Mouse (Mus musculus) MEL (cell line): ENCODE results near the gene Dthd1. TPM values are rescaled to one million over a fixed set of nuclear protein-coding genes. Genes with fewer than 3 reads are reported as not detected.

Experiments
- DNase-seq: peaks from one replicate; pipeline ENCODE4 v3.0.0; 2011; ENCODE audit warnings: low read depth, low spot score
- H3K27ac ChIP-seq: 2 replicates; pipeline ENCODE4 v1.5.1; 2012; ENCODE audit warnings: low read depth, mild to moderate bottlenecking, control low read depth, low read length, moderate library complexity; ENCODE audit not compliant: control insufficient read depth
- H3K27me3 ChIP-seq, 2 experiments: fragments of 150-350 bp in 1 of 2; sonication (generic) in 1 of 2; 2 replicates each; pipeline ENCODE4 v1.6.1; 2012; ENCODE audit warnings: low read length in 2 of 2, mild to moderate bottlenecking in 2 of 2, improper control_type of control experiment in 1 of 2, moderate library complexity in 1 of 2; ENCODE audit not compliant: insufficient read depth in 2 of 2, control insufficient read depth in 1 of 2
- H3K36me3 ChIP-seq, 2 experiments: 2 replicates each; pipeline ENCODE4 v1.6.1; 2012 to 2014; ENCODE audit warnings: low read length in 2 of 2, improper control_type of control experiment in 1 of 2, inconsistent platforms in 1 of 2, mild to moderate bottlenecking in 1 of 2; ENCODE audit not compliant: insufficient read depth in 2 of 2, control insufficient read depth in 1 of 2
- H3K4me1 ChIP-seq, 2 experiments: fragments of 150-350 bp in 1 of 2; sonication (generic) in 1 of 2; 2 replicates each; pipeline ENCODE4 v1.6.1; 2012; ENCODE audit warnings: low read length in 2 of 2, improper control_type of control experiment in 1 of 2, mild to moderate bottlenecking in 1 of 2; ENCODE audit not compliant: insufficient read depth in 2 of 2, control insufficient read depth in 1 of 2
- H3K4me3 ChIP-seq, 2 experiments: fragments of 150-350 bp in 1 of 2; sonication (generic) in 1 of 2; 2 replicates each; pipeline ENCODE4 v1.5.1; 2012; ENCODE audit warnings: low read depth in 2 of 2, low read length in 2 of 2, mild to moderate bottlenecking in 2 of 2, moderate library complexity in 2 of 2, control low read depth in 1 of 2, improper control_type of control experiment in 1 of 2; ENCODE audit not compliant: control insufficient read depth in 1 of 2, insufficient read depth in 1 of 2
- H3K79me2 ChIP-seq: 2 replicates; pipeline ENCODE4 v1.6.1; 2012; ENCODE audit warnings: mild to moderate bottlenecking, low read length, moderate library complexity; ENCODE audit not compliant: control insufficient read depth, poor library complexity, insufficient read depth
- H3K9ac ChIP-seq: 2 replicates; pipeline ENCODE4 v1.6.1; 2012; ENCODE audit warnings: low read depth, mild to moderate bottlenecking, control low read depth, low read length, moderate library complexity; ENCODE audit not compliant: control insufficient read depth, poor library complexity, severe bottlenecking
- H3K9me3 ChIP-seq: fragments of 150-350 bp; sonication (generic); replicated peaks from 2 replicates; pipeline ENCODE4 v1.6.1; 2012; ENCODE audit warnings: mild to moderate bottlenecking, low read length, improper control_type of control experiment, moderate library complexity; ENCODE audit not compliant: insufficient read depth
- CHD1 ChIP-seq: IDR thresholded peaks from 2 replicates; pipeline ENCODE4 v1.6.1; 2012; ENCODE audit warnings: low read depth, mild to moderate bottlenecking, inconsistent platforms, low read length, improper control_type of control experiment
- CHD2 ChIP-seq: IDR thresholded peaks from 2 replicates; pipeline ENCODE4 v1.6.1; 2011; ENCODE audit warnings: low read length, improper control_type of control experiment
- CTCF ChIP-seq, 3 experiments: IDR thresholded peaks in 2 of 3; conservative IDR thresholded peaks in 1 of 3; 2 replicates each; pipeline ENCODE4 v1.5.1; 2011 to 2012; ENCODE audit warnings: low read length in 3 of 3, low read depth in 2 of 3, mild to moderate bottlenecking in 2 of 3, improper control_type of control experiment in 1 of 3, inconsistent platforms in 1 of 3, mixed read lengths in 1 of 3, moderate library complexity in 1 of 3; ENCODE audit not compliant: control insufficient read depth in 1 of 3, insufficient read depth in 1 of 3, poor library complexity in 1 of 3, severe bottlenecking in 1 of 3
- E2F4 ChIP-seq: IDR thresholded peaks from 2 replicates; pipeline ENCODE4 v1.6.1; 2011; ENCODE audit warnings: low read depth, low read length, improper control_type of control experiment, borderline replicate concordance
- ELF1 ChIP-seq: IDR thresholded peaks from 2 replicates; pipeline ENCODE4 v1.6.1; 2014; ENCODE audit warnings: low read depth, mild to moderate bottlenecking, inconsistent platforms, low read length, improper control_type of control experiment, moderate library complexity
- EP300 ChIP-seq, 2 experiments: IDR thresholded peaks; 2 replicates each; pipeline ENCODE4 v1.6.1; 2011; ENCODE audit warnings: improper control_type of control experiment in 2 of 2, low read length in 2 of 2, low read depth in 1 of 2, mild to moderate bottlenecking in 1 of 2
- ETS1 ChIP-seq: IDR thresholded peaks from 2 replicates; pipeline ENCODE4 v1.6.1; 2012; ENCODE audit warnings: low read depth, mild to moderate bottlenecking, inconsistent platforms, low read length, improper control_type of control experiment, moderate library complexity
- MAFK ChIP-seq: IDR thresholded peaks from 2 replicates; pipeline ENCODE4 v1.6.1; 2011; ENCODE audit warnings: low read depth, mild to moderate bottlenecking, low read length, improper control_type of control experiment, borderline replicate concordance
- MAX ChIP-seq: IDR thresholded peaks from 2 replicates; pipeline ENCODE4 v1.6.1; 2011; ENCODE audit warnings: low read length, improper control_type of control experiment
- MAZ ChIP-seq: IDR thresholded peaks from 2 replicates; pipeline ENCODE4 v1.6.1; 2012; ENCODE audit warnings: low read depth, mild to moderate bottlenecking, inconsistent platforms, low read length, improper control_type of control experiment
- MXI1 ChIP-seq: IDR thresholded peaks from 2 replicates; pipeline ENCODE4 v1.6.1; 2011; ENCODE audit warnings: mild to moderate bottlenecking, low read depth, low read length, improper control_type of control experiment
- MYB ChIP-seq: IDR thresholded peaks from 2 replicates; pipeline ENCODE4 v1.6.1; 2011; ENCODE audit warnings: mild to moderate bottlenecking, low read depth, low read length, improper control_type of control experiment
- MYC ChIP-seq: IDR thresholded peaks from 2 replicates; pipeline ENCODE4 v1.6.1; 2011; ENCODE audit warnings: low read depth, mild to moderate bottlenecking, low read length, improper control_type of control experiment, moderate library complexity
- NELFE ChIP-seq: IDR thresholded peaks from 2 replicates; pipeline ENCODE4 v1.6.1; 2011; ENCODE audit warnings: low read depth, low read length, improper control_type of control experiment
- NRF1 ChIP-seq: IDR thresholded peaks from 2 replicates; pipeline ENCODE4 v1.6.1; 2014; ENCODE audit warnings: low read depth, mild to moderate bottlenecking, inconsistent platforms, low read length, improper control_type of control experiment, moderate library complexity; ENCODE audit not compliant: poor library complexity, insufficient read depth, severe bottlenecking
- POLR2A ChIP-seq, 2 experiments: IDR thresholded peaks; 2 replicates each; pipeline ENCODE4 v1.6.1; 2011 to 2012; ENCODE audit warnings: low read length in 2 of 2, mild to moderate bottlenecking in 2 of 2, control low read depth in 1 of 2, improper control_type of control experiment in 1 of 2, low read depth in 1 of 2, moderate library complexity in 1 of 2; ENCODE audit not compliant: control insufficient read depth in 1 of 2, insufficient read depth in 1 of 2, poor library complexity in 1 of 2
- POLR2AphosphoS2 ChIP-seq: IDR thresholded peaks from 2 replicates; pipeline ENCODE4 v1.6.1; 2011; ENCODE audit warnings: low read length, improper control_type of control experiment
- POLR2AphosphoS5 ChIP-seq: IDR thresholded peaks from 2 replicates; pipeline ENCODE4 v1.6.1; 2012; ENCODE audit warnings: low read depth, borderline replicate concordance, mild to moderate bottlenecking, inconsistent platforms, low read length, moderate library complexity, mixed read lengths
- RAD21 ChIP-seq: IDR thresholded peaks from 2 replicates; pipeline ENCODE4 v1.6.1; 2011; ENCODE audit warnings: mild to moderate bottlenecking, low read depth, low read length, improper control_type of control experiment
- RCOR1 ChIP-seq: IDR thresholded peaks from 2 replicates; pipeline ENCODE4 v1.6.1; 2012; ENCODE audit warnings: low read depth, mild to moderate bottlenecking, inconsistent platforms, low read length, improper control_type of control experiment
- TAL1 ChIP-seq: IDR thresholded peaks from 2 replicates; pipeline ENCODE4 v1.6.1; 2012; ENCODE audit warnings: mild to moderate bottlenecking, inconsistent platforms, low read length, moderate library complexity, mixed read lengths
- TBP ChIP-seq: IDR thresholded peaks from 2 replicates; pipeline ENCODE4 v1.8.0; 2011; ENCODE audit warnings: low read depth, low read length, improper control_type of control experiment
- TCF12 ChIP-seq: IDR thresholded peaks from 2 replicates; pipeline ENCODE4 v1.6.1; 2014; ENCODE audit warnings: low read depth, mild to moderate bottlenecking, inconsistent platforms, low read length, improper control_type of control experiment, moderate library complexity
- UBTF ChIP-seq: IDR thresholded peaks from 2 replicates; pipeline ENCODE4 v1.6.1; 2012; ENCODE audit warnings: low read depth, mild to moderate bottlenecking, inconsistent platforms, low read length, improper control_type of control experiment, moderate library complexity, borderline replicate concordance; ENCODE audit not compliant: insufficient read depth
- USF1 ChIP-seq: IDR thresholded peaks from 2 replicates; pipeline ENCODE4 v1.6.1; 2014; ENCODE audit warnings: low read depth, mild to moderate bottlenecking, inconsistent platforms, low read length, improper control_type of control experiment, moderate library complexity
- ZC3H11A ChIP-seq: IDR thresholded peaks from 2 replicates; pipeline ENCODE4 v1.6.1; 2012; ENCODE audit warnings: low read depth, mild to moderate bottlenecking, inconsistent platforms, low read length, improper control_type of control experiment
- ZKSCAN1 ChIP-seq: IDR thresholded peaks from 2 replicates; pipeline ENCODE4 v1.6.1; 2012; ENCODE audit warnings: low read depth, mild to moderate bottlenecking, inconsistent platforms, low read length, improper control_type of control experiment, moderate library complexity
- ZMIZ1 ChIP-seq: IDR thresholded peaks from 2 replicates; pipeline ENCODE4 v1.6.1; 2012; ENCODE audit warnings: low read depth, mild to moderate bottlenecking, inconsistent platforms, low read length, improper control_type of control experiment, moderate library complexity
- ZNF384 ChIP-seq: IDR thresholded peaks from 2 replicates; pipeline ENCODE4 v1.6.1; 2012; ENCODE audit warnings: low read depth, mild to moderate bottlenecking, inconsistent platforms, low read length, improper control_type of control experiment
- polyA plus RNA-seq, 2 experiments: library from polyadenylated mRNA; stranded (reverse) in 1 of 2; unstranded in 1 of 2; fragments of >175 nt in 1 of 2; fragments of >200 nt in 1 of 2; gene quantifications; 2 replicates each; pipeline versions ENCODE4 v1.2.1 to v1.2.4; 2012; ENCODE audit warnings: low replicate concordance in 2 of 2, low read depth in 1 of 2; ENCODE audit not compliant: insufficient read length in 2 of 2, insufficient read depth in 1 of 2, missing spikeins in 1 of 2
- total RNA-seq: library from RNA; depleted of rRNA; stranded (reverse); fragments of 300-350 nt; gene quantifications from 2 replicates; pipeline ENCODE4 v1.2.3, GENCODE M21; 2012

Gene Dthd1
- total and polyA plus RNA-seq, 3 experiments: not detected

- TF ChIP-seq ZNF384 (no peak), E2F4 (no peak), ZKSCAN1 (no peak), ZMIZ1 (no peak), POLR2AphosphoS5 (no peak)
Observed at GRCm38 (mm10) chr5:62895326-62895725, 81.7 kb downstream of the Dthd1 start (continued).

DNA sequence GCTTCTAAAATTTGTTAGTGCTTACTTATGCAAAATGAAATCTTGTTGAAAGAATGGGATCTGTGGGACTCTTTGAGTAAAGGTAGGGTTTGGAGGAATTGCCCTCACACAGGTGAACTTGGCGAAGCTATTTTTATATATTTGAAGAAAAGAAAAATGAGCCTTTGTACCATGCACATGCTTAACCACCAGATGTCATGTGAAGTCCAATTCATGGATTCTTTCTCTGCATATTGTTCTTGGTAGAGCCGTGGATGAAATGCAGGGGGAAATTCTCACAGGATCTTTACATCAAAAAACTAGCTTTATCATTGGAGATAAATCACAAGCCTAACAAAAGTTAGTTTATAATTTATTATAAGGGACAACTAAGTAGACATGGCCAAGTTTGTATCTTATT is 93.3 kb downstream of the Dthd1 start:
- H3K9ac ChIP-seq: no peak overlapping the region
- H3K9me3 ChIP-seq: no peaks in the 10 kb centered on the region
- no peak for TF ChIP-seq RCOR1
- TF ChIP-seq RAD21: no peak
- TF ChIP-seq ETS1: no peak
- TF ChIP-seq CHD1: no peak
- TF ChIP-seq UBTF: no peak
- no peak for TF ChIP-seq ZMIZ1
- TF ChIP-seq TAL1: no peak
- no peak for TF ChIP-seq MYC
- TF ChIP-seq NRF1: no peak
- TF ChIP-seq ZKSCAN1: no peak
- TF ChIP-seq MYB: no peak
- TF ChIP-seq TBP: no peak
- no peak for TF ChIP-seq MXI1
- H3K36me3 ChIP-seq: no peaks in the 10 kb centered on the region
- no peaks in the 10 kb centered on the region for H3K79me2 ChIP-seq
- no peak overlapping the region for H3K4me3 ChIP-seq
- no peak overlapping the region for H3K27ac ChIP-seq
- no peak for DNase-seq
- H3K4me1 ChIP-seq: no peaks in the 10 kb centered on the region
- no peaks in the 10 kb centered on the region for H3K27me3 ChIP-seq

GRCm38 (mm10) chr5:62909074-62909473 is 95.5 kb downstream of the Dthd1 start:
- TF ChIP-seq RCOR1 (no peak), POLR2AphosphoS2 (no peak), ZNF384 (no peak), POLR2AphosphoS5 (no peak), NELFE (no peak), MYC (no peak), ELF1 (no peak), MAX (no peak), ZC3H11A (no peak), CHD2 (no peak), MAFK (no peak), EP300 (IDR thresholded peaks at IDR 0.05; ENCODE audit: low read depth in 1 of 2, low read length in 2 of 2) (no peak), USF1 (no peak), CTCF (IDR thresholded peaks at IDR 0.05 in 2 of 3, conservative IDR thresholded peaks at IDR 0.05 in 1 of 3; ENCODE audit: control insufficient read depth in 1 of 3, insufficient read depth in 1 of 3, low read depth in 2 of 3, low read length in 3 of 3, poor library complexity in 1 of 3, severe bottlenecking in 1 of 3) (no peak), TCF12 (no peak), POLR2A (IDR thresholded peaks at IDR 0.05; ENCODE audit: control insufficient read depth in 1 of 2, insufficient read depth in 1 of 2, low read depth in 1 of 2, low read length in 2 of 2, poor library complexity in 1 of 2) (no peak), MAZ (no peak)
- H3K27me3 ChIP-seq: no peaks in the 10 kb centered on the region

More at GRCm38 (mm10) chr5:62909074-62909473, 95.5 kb downstream of the Dthd1 start:
- H3K79me2 ChIP-seq: no peaks in the 10 kb centered on the region
- no peak for DNase-seq
- no peaks in the 10 kb centered on the region for H3K36me3 ChIP-seq
- H3K27ac ChIP-seq: no peak overlapping the region
- H3K4me1 ChIP-seq: no peaks in the 10 kb centered on the region
- H3K4me3 ChIP-seq: no peak overlapping the region
- no peaks in the 10 kb centered on the region for H3K9me3 ChIP-seq
- no peak overlapping the region for H3K9ac ChIP-seq
